ENCODE assay signal across 16 mouse cellular contexts in the genomic region with DNA sequence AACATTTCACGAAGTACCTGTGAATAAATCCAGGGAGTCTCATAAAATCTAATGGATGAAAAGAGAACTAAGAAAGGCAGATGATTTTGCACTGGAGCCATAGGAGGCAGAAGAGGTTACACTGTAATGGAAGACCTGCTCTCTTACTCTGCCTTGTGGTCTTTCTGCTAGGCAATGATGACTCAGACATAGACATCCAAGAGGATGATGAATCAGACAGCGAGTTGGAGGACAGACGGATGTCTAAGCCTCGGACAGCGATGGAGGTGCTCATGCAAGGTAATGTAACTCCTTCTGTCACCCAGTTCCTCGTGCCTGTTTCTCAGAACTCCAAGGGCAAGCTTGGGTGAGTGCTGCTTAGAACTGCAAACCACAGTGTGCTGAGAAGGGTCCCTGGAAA. TPM values are rescaled to one million over a fixed set of nuclear protein-coding genes. Genes with fewer than 3 reads are reported as not detected.
A peak's percentile ranks its signal among the peaks of the same experiment; 100 is the strongest.
DNase-seq lines count a peak whose midpoint lies in the region.
"Had no signal": no experiment of that assay in that cellular context is flagged by ENCODE, and none has a peak within 500 bp of the region (broad histone marks: within the 10 kb centered on the region; RNA-seq: fewer than 3 reads in every experiment).

No protein-coding gene starts in this region.

- peak; percentile 33 for DNase-seq in adrenal gland, adult 2 months
- no peak for DNase-seq in adrenal gland, adult 18-20 months (ENCODE audit: low spot score in 2 of 2)
- peak; percentile 42 for DNase-seq in 3134 (ENCODE audit: extremely low read depth, insufficient read length, low spot score)
- peak; percentile 11 for DNase-seq in CD4-positive helper T cell, adult 2 months (ENCODE audit: low read depth, low spot score)
- peak; percentile 36 for DNase-seq in brain, adult 2 months (ENCODE audit: low read depth, low spot score)
- no peak for DNase-seq in liver
- no peak for DNase-seq in heart, adult 11 months
- DNase-seq: cerebellum, adult 11 months; cerebellum, adult 8-10 months; cerebellum, postnatal 14 days; forebrain, postnatal 0 days; gastrocnemius, adult 2 months; gastrocnemius, postnatal 25 days; heart, adult 18-20 months; heart, postnatal 10 days; heart, postnatal 4 days had no signal

RNA-seq across cellular contexts. Expression of a gene that starts 24.9 kb away (rescaled TPM):
- total RNA-seq in adrenal gland, adult 2 months (2021), result 10 to 100 TPM; 14.4 to 18.2 TPM
- 10.3 and 15.2 TPM in 2 replicates for polyA plus RNA-seq in adrenal gland, adult 2 months (2012; rRNA removed)
- total RNA-seq in adrenal gland, adult 18-20 months (2021), result 10 to 100 TPM; 12.0 to 16.4 TPM

RNA-seq across cellular contexts. Expression of a gene that starts 25.0 kb away (rescaled TPM):
- total RNA-seq in adrenal gland, adult 2 months (2021), result 1 to 10 TPM; 4.0 to 6.3 TPM
- polyA plus RNA-seq in adrenal gland, adult 2 months (2012; rRNA removed), result 11.4 and 11.9 TPM in 2 replicates
- 1 to 10 TPM; 3.7 to 3.8 TPM for total RNA-seq in adrenal gland, adult 18-20 months (2021)

RNA-seq across cellular contexts. Expression of a gene that starts 42.9 kb away (rescaled TPM):
- total RNA-seq in adrenal gland, adult 2 months (2021), result 1 to 10 TPM; 2.4 to 3.5 TPM
- 8.2 and 8.3 TPM in 2 replicates for polyA plus RNA-seq in adrenal gland, adult 2 months (2012; rRNA removed)
- 1 to 10 TPM; 2.4 to 2.6 TPM for total RNA-seq in adrenal gland, adult 18-20 months (2021)

RNA-seq across cellular contexts. Expression of a gene that starts 49.1 kb away (rescaled TPM):
- total RNA-seq in adrenal gland, adult 2 months (2021), result under 1 TPM in 1 of 2 experiments, not detected in 1; 0.52 TPM
- not detected in 2 replicates for polyA plus RNA-seq in adrenal gland, adult 2 months (2012; rRNA removed)
- total RNA-seq in adrenal gland, adult 18-20 months (2021), result 1 to 10 TPM; 1.1 to 1.4 TPM
- total RNA-seq: gastrocnemius, postnatal 25 days; heart, adult 18-20 months; heart, postnatal 10 days had no signal

RNA-seq across cellular contexts. Expression of a gene that starts 49.2 kb away (rescaled TPM):
- 10 to 100 TPM; 11.7 to 19.7 TPM for total RNA-seq in adrenal gland, adult 2 months (2021)
- 3.2 and 4.1 TPM in 2 replicates for polyA plus RNA-seq in adrenal gland, adult 2 months (2012; rRNA removed)
- 10 to 100 TPM; 15.1 to 25.1 TPM for total RNA-seq in adrenal gland, adult 18-20 months (2021)

Comparison
In these comparisons a context has a peak if more than half of its experiments do, and no peak if none do; other contexts are left out.
1. DNase-seq: peak in adrenal gland, adult 2 months (single experiment), 3134 (single experiment), CD4-positive helper T cell, adult 2 months (single experiment) and brain, adult 2 months (single experiment); none in adrenal gland, adult 18-20 months (0 of 2), liver (single experiment) and heart, adult 11 months (single experiment).